Mouse (Mus musculus): ENCODE measurements at regions not wholly inside any gene's neighbourhood (a gene's known extent, or its start where the extent isn't known, plus 50 kb on each side); places are given as distances from the start of the nearest gene placed in this dataset.

DNA sequence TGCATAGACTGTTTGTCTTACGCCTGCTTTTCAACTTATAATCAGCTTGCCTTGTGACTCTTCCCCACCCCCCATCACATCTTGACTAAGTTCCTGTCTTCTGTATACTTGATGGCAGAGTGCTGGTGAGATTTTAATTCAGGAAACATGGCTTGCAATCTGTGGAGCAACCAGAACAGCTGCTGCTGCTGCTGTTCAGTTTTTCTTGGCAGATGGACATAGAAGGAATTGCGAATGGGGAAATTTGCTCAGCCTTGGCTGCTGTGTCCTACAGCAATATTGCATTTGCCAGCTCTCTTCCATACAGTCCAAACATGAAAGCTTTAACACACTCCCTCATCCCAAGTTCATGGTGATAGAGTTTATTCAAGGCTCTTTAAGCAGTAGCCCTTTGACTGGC, 262.3 kb downstream of the Pros1 start:
- no peaks in the 10 kb centered on the region for H3K27me3 ChIP-seq (ENCODE audit: control insufficient read depth in 1 of 2, insufficient read depth in 2 of 2, low read length in 2 of 2)
- no peak for TF ChIP-seq UBTF (IDR thresholded peaks at IDR 0.05; ENCODE audit: borderline replicate concordance, insufficient read depth, low read depth, low read length)
- no peak for TF ChIP-seq SMC3 (IDR thresholded peaks at IDR 0.05; ENCODE audit: low read depth, low read length)
- no peak for TF ChIP-seq CHD1 (IDR thresholded peaks at IDR 0.05; ENCODE audit: low read depth, low read length)
- no peak for TF ChIP-seq MAFK (IDR thresholded peaks at IDR 0.05; ENCODE audit: borderline replicate concordance, low read depth, low read length)
- TF ChIP-seq USF1 (IDR thresholded peaks at IDR 0.05; ENCODE audit: low read depth, low read length) = no peak
- TF ChIP-seq JUND (IDR thresholded peaks at IDR 0.05; ENCODE audit: low read depth, low read length) = no peak
- TF ChIP-seq MAX (IDR thresholded peaks at IDR 0.05; ENCODE audit: low read length) = no peak
- TF ChIP-seq RAD21 (IDR thresholded peaks at IDR 0.05; ENCODE audit: low read depth, low read length) = no peak
- TF ChIP-seq SIN3A (IDR thresholded peaks at IDR 0.05; ENCODE audit: low read length) = no peak
- no peak for TF ChIP-seq EP300 (IDR thresholded peaks at IDR 0.05; ENCODE audit: low read depth in 1 of 2, low read length in 2 of 2)
- no peak for TF ChIP-seq CHD2 (IDR thresholded peaks at IDR 0.05; ENCODE audit: low read length)
- no peak for TF ChIP-seq ZMIZ1 (IDR thresholded peaks at IDR 0.05; ENCODE audit: low read depth, low read length)
- no peak for TF ChIP-seq NELFE (IDR thresholded peaks at IDR 0.05; ENCODE audit: low read depth, low read length)
- no peak for TF ChIP-seq E2F4 (IDR thresholded peaks at IDR 0.05; ENCODE audit: borderline replicate concordance, low read depth, low read length)
- TF ChIP-seq MAZ (IDR thresholded peaks at IDR 0.05; ENCODE audit: low read depth, low read length) = no peak
- no peak for TF ChIP-seq MYC (IDR thresholded peaks at IDR 0.05; ENCODE audit: low read depth, low read length)
- TF ChIP-seq ZNF384 (IDR thresholded peaks at IDR 0.05; ENCODE audit: low read depth, low read length) = no peak
- TF ChIP-seq ZC3H11A (IDR thresholded peaks at IDR 0.05; ENCODE audit: low read depth, low read length) = no peak
- TF ChIP-seq ELF1 (IDR thresholded peaks at IDR 0.05; ENCODE audit: low read depth, low read length) = no peak
- TF ChIP-seq GATA1 (IDR thresholded peaks at IDR 0.05; ENCODE audit: low read depth, low read length) = no peak

DNA sequence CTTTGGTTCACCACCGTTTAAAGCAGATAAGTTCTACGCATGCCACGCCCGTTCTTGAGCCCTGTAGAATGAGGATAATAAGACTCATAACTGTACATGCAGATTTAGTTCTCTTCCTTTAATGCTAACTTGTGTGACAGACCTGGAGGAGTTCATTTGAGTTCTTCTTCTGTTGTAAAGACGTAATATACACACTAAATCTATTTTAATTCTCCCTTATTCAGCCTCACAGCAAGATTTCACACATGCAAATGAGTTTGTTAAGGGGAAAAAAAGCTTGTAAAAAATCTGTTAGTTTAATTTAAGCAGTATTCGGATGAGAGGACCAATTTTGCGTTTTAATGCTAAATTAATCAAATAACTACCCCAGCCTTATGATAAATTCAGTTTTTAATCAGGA, 264.6 kb downstream of the Pros1 start:
- no peaks in the 10 kb centered on the region for H3K79me2 ChIP-seq (ENCODE audit: control insufficient read depth, insufficient read depth, low read length, poor library complexity)
- H3K36me3 ChIP-seq (ENCODE audit: control insufficient read depth in 1 of 2, insufficient read depth in 2 of 2, low read length in 2 of 2) = no peaks in the 10 kb centered on the region

More for the DNA sequence above, 262.3 kb downstream of the Pros1 start:
- H3K79me2 ChIP-seq (ENCODE audit: control insufficient read depth, insufficient read depth, low read length, poor library complexity) = no peaks in the 10 kb centered on the region
- no peak for DNase-seq (ENCODE audit: low read depth, low spot score)
- H3K9me3 ChIP-seq (replicated peaks; ENCODE audit: insufficient read depth, low read length) = no peaks in the 10 kb centered on the region
- no peaks in the 10 kb centered on the region for H3K36me3 ChIP-seq (ENCODE audit: control insufficient read depth in 1 of 2, insufficient read depth in 2 of 2, low read length in 2 of 2)
- no peak overlapping the region for H3K27ac ChIP-seq (ENCODE audit: control insufficient read depth, low read depth, low read length)
- H3K9ac ChIP-seq (ENCODE audit: control insufficient read depth, low read depth, low read length, poor library complexity, severe bottlenecking) = no peak overlapping the region
- H3K4me1 ChIP-seq (ENCODE audit: control insufficient read depth in 1 of 2, insufficient read depth in 2 of 2, low read length in 2 of 2) = no peaks in the 10 kb centered on the region
- no peak overlapping the region for H3K4me3 ChIP-seq (ENCODE audit: control insufficient read depth in 1 of 2, insufficient read depth in 1 of 2, low read depth in 2 of 2, low read length in 2 of 2)

More for the DNA sequence above, 264.6 kb downstream of the Pros1 start:
- H3K27ac ChIP-seq (ENCODE audit: control insufficient read depth, low read depth, low read length) = no peak overlapping the region
- no peak for TF ChIP-seq JUND (IDR thresholded peaks at IDR 0.05; ENCODE audit: low read depth, low read length)
- no peak for TF ChIP-seq POLR2A (IDR thresholded peaks at IDR 0.05; ENCODE audit: control insufficient read depth in 1 of 2, insufficient read depth in 1 of 2, low read depth in 1 of 2, low read length in 2 of 2, poor library complexity in 1 of 2)
- no peak for TF ChIP-seq MYB (IDR thresholded peaks at IDR 0.05; ENCODE audit: low read depth, low read length)
- no peak for TF ChIP-seq ZNF384 (IDR thresholded peaks at IDR 0.05; ENCODE audit: low read depth, low read length)
- TF ChIP-seq MXI1 (IDR thresholded peaks at IDR 0.05; ENCODE audit: low read depth, low read length) = no peak
- TF ChIP-seq RAD21 (IDR thresholded peaks at IDR 0.05; ENCODE audit: low read depth, low read length) = no peak
- no peak for TF ChIP-seq ZKSCAN1 (IDR thresholded peaks at IDR 0.05; ENCODE audit: low read depth, low read length)
- no peak for TF ChIP-seq POLR2AphosphoS5 (IDR thresholded peaks at IDR 0.05; ENCODE audit: borderline replicate concordance, low read depth, low read length)
- no peak for TF ChIP-seq KAT2A (conservative IDR thresholded peaks at IDR 0.05; ENCODE audit: low read depth, low read length)
- no peak for TF ChIP-seq RCOR1 (IDR thresholded peaks at IDR 0.05; ENCODE audit: low read depth, low read length)
- no peak for TF ChIP-seq MYC (IDR thresholded peaks at IDR 0.05; ENCODE audit: low read depth, low read length)
- no peak for TF ChIP-seq UBTF (IDR thresholded peaks at IDR 0.05; ENCODE audit: borderline replicate concordance, insufficient read depth, low read depth, low read length)
- no peak for TF ChIP-seq ETS1 (IDR thresholded peaks at IDR 0.05; ENCODE audit: low read depth, low read length)
- no peak for TF ChIP-seq MAX (IDR thresholded peaks at IDR 0.05; ENCODE audit: low read length)
- no peak for TF ChIP-seq SMC3 (IDR thresholded peaks at IDR 0.05; ENCODE audit: low read depth, low read length)
- TF ChIP-seq CTCF (IDR thresholded peaks at IDR 0.05 in 2 of 3, conservative IDR thresholded peaks at IDR 0.05 in 1 of 3; ENCODE audit: control insufficient read depth in 1 of 3, insufficient read depth in 1 of 3, low read depth in 2 of 3, low read length in 3 of 3, poor library complexity in 1 of 3, severe bottlenecking in 1 of 3) = no peak
- TF ChIP-seq MAFK (IDR thresholded peaks at IDR 0.05; ENCODE audit: borderline replicate concordance, low read depth, low read length) = no peak
- no peak for DNase-seq (ENCODE audit: low read depth, low spot score)
- H3K4me3 ChIP-seq (ENCODE audit: control insufficient read depth in 1 of 2, insufficient read depth in 1 of 2, low read depth in 2 of 2, low read length in 2 of 2) = no peak overlapping the region
- H3K9me3 ChIP-seq (replicated peaks; ENCODE audit: insufficient read depth, low read length) = no peaks in the 10 kb centered on the region
- no peaks in the 10 kb centered on the region for H3K4me1 ChIP-seq (ENCODE audit: control insufficient read depth in 1 of 2, insufficient read depth in 2 of 2, low read length in 2 of 2)
- H3K27me3 ChIP-seq (ENCODE audit: control insufficient read depth in 1 of 2, insufficient read depth in 2 of 2, low read length in 2 of 2) = no peaks in the 10 kb centered on the region
- H3K9ac ChIP-seq (ENCODE audit: control insufficient read depth, low read depth, low read length, poor library complexity, severe bottlenecking) = no peak overlapping the region

Measured in MEL (cell line).